Mouse (Mus musculus) kidney, adult 2 months (tissue): Measurements from ENCODE around the gene Tnxb. TPM values are rescaled to one million over a fixed set of nuclear protein-coding genes. Genes with fewer than 3 reads are reported as not detected.

Experiments used
- DNase-seq: peaks from one replicate; pipeline ENCODE4 v3.0.0; 2021
- H3K27ac ChIP-seq: fragments of 200-500 bp; 2 replicates; pipeline ENCODE4 v1.5.1; 2012; ENCODE audit warnings: low read depth, low read length, control low read depth, inconsistent platforms; ENCODE audit not compliant: insufficient read depth
- H3K27me3 ChIP-seq: fragments of 200-500 bp; replicated peaks from 2 replicates; pipeline ENCODE4 v1.6.1; 2012; ENCODE audit warnings: mild to moderate bottlenecking, moderate library complexity, low read length, inconsistent platforms; ENCODE audit not compliant: control insufficient read depth, insufficient read depth
- H3K36me3 ChIP-seq: fragments of 200-500 bp; 2 replicates; pipeline ENCODE4 v1.6.1; 2012; ENCODE audit warnings: mild to moderate bottlenecking, moderate library complexity, low read length, inconsistent platforms; ENCODE audit not compliant: control insufficient read depth, insufficient read depth
- H3K4me1 ChIP-seq: fragments of 200-500 bp; 2 replicates; pipeline ENCODE4 v1.6.1; 2011; ENCODE audit warnings: low read length; ENCODE audit not compliant: control insufficient read depth, insufficient read depth
- H3K4me3 ChIP-seq: fragments of 200-500 bp; 2 replicates; pipeline ENCODE4 v1.5.1; 2011; ENCODE audit warnings: mild to moderate bottlenecking, low read depth, low read length, control low read depth; ENCODE audit not compliant: insufficient read depth
- CTCF ChIP-seq: fragments of 200-500 bp; conservative IDR thresholded peaks from 2 replicates; pipeline ENCODE4 v1.5.1; 2011; ENCODE audit warnings: low read depth, mild to moderate bottlenecking, control low read depth, low read length, moderate library complexity, mixed read lengths; ENCODE audit not compliant: insufficient read depth, insufficient read length
- POLR2A ChIP-seq: fragments of 200-500 bp; IDR thresholded peaks from one replicate; pipeline ENCODE4 v1.6.1; 2011; ENCODE audit warnings: low read depth, low read length, control low read depth
- WGBS: fragments of 180-500 bp; shearing (Covaris S2); methylation state at CpG from one replicate; pipeline ENCODE4 v1.1.7; 2018; 5-methylcytosine and 5-hydroxymethylcytosine counted together
- polyA plus RNA-seq: library from polyadenylated mRNA; depleted of rRNA; stranded (reverse); fragments of >200 nt; gene quantifications from 2 replicates; pipeline ENCODE4 v1.2.3, GENCODE M21; 2012

Tnxb gene
- polyA plus RNA-seq, 1 experiment, result 5.5 TPM

DNA sequence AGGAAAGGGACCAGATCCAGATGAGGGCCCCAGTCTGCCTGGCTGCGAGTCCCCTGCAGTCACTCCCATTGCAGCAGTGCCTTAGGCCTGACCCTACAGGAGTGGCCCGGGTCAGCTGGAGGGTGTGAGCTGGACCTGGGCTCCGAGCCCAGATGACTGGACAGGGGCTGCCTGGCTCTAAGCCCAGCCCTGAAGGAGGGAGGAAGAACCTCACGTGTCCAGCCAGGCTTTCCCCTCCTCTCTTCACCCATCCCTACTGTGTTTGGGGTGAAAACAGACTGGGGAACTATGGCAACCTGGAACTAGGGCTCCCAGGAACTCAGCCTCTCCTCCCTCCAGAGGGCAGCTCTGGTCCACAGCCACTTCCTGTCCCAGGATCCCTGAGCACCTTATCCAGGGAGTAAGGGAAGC lies 14.7 kb upstream of the Tnxb start:
- no peaks in the 10 kb centered on the region for H3K27me3 ChIP-seq
- DNase-seq, result peak; percentile 95
- TF ChIP-seq CTCF, result peak; percentile 37
- no peak for TF ChIP-seq POLR2A
- no peak overlapping the region for H3K4me3 ChIP-seq
- 9% methylated on average over 4 of the region's 4 CpGs for WGBS
- H3K36me3 ChIP-seq, result no peaks in the 10 kb centered on the region; the same call in 1 of the 2 replicates
- peak overlapping the region; percentile 48 for H3K27ac ChIP-seq
- peaks cover 17% of the 10 kb centered on the region for H3K4me1 ChIP-seq

DNA sequence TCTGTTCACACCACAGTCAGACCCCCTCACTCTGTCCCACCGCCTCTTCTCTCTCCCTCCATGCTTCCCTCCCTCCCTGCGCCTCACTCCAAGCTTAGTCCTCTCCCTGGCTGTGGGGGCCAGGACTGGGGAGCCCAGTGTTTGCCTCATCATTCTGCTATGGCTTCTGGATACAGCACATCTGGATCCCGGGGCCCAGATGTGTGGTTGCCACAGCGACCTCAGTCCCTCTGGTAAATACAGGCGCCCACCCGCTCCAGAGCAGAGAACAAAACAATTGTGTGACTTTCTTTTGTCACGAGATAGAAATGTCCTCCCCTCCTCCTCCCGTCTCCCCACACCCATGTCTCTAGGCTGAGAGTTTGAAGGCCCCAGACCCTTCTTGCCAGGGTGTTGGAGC lies 13.7 kb upstream of the Tnxb start:
- 74% methylated on average over 8 of the region's 8 CpGs for WGBS
- Histone ChIP-seq H3K27ac (peak overlapping the region; percentile 48), H3K27me3 (no peaks in the 10 kb centered on the region), H3K36me3 (no peaks in the 10 kb centered on the region; the same call in 1 of the 2 replicates), H3K4me1 (peaks cover 19% of the 10 kb centered on the region), H3K4me3 (no peak overlapping the region)
- no peak for TF ChIP-seq POLR2A
- no peak for TF ChIP-seq CTCF
- no peak for DNase-seq

DNA sequence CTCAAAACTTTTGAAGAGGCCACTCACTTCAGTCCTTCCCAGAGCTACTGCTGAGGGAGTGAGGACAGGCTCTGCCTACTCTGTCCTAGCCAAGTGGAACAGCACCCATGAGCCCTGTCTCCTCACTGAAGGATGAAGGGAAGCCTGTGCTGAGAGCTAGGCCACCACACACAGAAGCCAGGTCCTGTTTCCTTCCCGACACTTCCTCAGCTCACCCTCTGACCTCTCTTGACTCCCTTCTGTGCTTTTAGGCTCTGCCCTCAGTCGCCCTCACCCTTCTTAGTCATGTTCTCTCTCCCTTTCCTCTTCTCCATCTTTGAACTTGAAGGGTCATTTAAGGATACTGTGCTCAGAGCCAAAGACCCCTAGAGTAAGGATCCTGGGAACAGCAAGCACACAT lies 13.1 kb upstream of the Tnxb start:
- peaks cover 19% of the 10 kb centered on the region for H3K4me1 ChIP-seq
- no peak for DNase-seq
- 41% methylated on average over 2 of the region's 2 CpGs for WGBS
- TF ChIP-seq POLR2A (no peak), CTCF (no peak)
- no peaks in the 10 kb centered on the region for H3K27me3 ChIP-seq
- H3K36me3 ChIP-seq, result no peaks in the 10 kb centered on the region; the same call in 1 of the 2 replicates
- H3K27ac ChIP-seq, result 0 out of 2 replicates have a peak overlapping the region, but pooled peaks have one; percentile 7
- no peak overlapping the region for H3K4me3 ChIP-seq

DNA sequence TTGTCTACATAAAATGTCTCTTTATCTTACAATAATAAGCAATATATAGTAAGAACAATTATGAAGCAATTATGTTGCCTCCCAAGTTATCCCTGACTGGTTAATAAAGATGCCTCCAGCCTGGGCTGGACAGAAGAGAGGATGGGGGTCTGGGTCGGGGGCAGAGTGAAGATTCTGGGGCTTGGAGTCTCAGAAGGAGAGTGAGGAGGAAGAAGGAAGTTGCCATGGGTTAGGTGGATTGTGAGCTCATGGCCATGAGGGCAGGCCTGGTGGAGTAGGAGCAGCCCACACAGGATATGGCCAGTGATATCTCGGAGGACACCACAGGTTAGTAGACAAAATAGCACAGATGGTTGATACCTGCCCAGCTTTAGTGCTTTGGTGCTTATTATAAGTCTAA lies 12.2 kb upstream of the Tnxb start:
- Histone ChIP-seq H3K27me3 (no peaks in the 10 kb centered on the region), H3K36me3 (no peaks in the 10 kb centered on the region; the same call in 1 of the 2 replicates), H3K4me1 (peaks cover 19% of the 10 kb centered on the region), H3K27ac (no peak overlapping the region), H3K4me3 (no peak overlapping the region)
- no peak for DNase-seq
- no peak for TF ChIP-seq CTCF
- TF ChIP-seq POLR2A, result no peak
- 75% methylated on average over 2 of the region's 2 CpGs for WGBS

DNA sequence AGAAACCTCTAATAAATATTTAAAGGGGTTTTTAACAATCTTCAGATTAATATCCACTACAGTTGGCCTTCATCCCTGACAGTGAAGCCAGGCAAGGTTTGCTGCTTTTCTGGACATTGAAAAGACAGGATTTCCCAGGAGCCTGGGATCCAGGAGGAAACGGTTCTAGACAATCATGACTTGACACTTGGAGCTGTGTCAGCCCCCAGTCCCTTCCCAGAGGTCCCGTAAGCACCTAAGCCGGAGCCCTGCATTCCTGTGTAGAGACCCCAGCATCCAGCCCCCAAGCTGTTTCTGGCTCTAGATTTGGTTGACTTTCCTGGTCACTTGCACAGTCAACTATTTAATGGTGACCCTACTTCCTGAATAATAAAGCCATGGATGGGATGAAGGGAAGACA lies 11.7 kb upstream of the Tnxb start:
- Histone ChIP-seq H3K27ac (no peak overlapping the region), H3K36me3 (no peaks in the 10 kb centered on the region; the same call in 1 of the 2 replicates), H3K27me3 (no peaks in the 10 kb centered on the region), H3K4me3 (no peak overlapping the region), H3K4me1 (peaks cover 19% of the 10 kb centered on the region)
- 74% methylated on average over 3 of the region's 3 CpGs for WGBS
- no peak for DNase-seq
- TF ChIP-seq POLR2A, result no peak
- TF ChIP-seq CTCF, result no peak

DNA sequence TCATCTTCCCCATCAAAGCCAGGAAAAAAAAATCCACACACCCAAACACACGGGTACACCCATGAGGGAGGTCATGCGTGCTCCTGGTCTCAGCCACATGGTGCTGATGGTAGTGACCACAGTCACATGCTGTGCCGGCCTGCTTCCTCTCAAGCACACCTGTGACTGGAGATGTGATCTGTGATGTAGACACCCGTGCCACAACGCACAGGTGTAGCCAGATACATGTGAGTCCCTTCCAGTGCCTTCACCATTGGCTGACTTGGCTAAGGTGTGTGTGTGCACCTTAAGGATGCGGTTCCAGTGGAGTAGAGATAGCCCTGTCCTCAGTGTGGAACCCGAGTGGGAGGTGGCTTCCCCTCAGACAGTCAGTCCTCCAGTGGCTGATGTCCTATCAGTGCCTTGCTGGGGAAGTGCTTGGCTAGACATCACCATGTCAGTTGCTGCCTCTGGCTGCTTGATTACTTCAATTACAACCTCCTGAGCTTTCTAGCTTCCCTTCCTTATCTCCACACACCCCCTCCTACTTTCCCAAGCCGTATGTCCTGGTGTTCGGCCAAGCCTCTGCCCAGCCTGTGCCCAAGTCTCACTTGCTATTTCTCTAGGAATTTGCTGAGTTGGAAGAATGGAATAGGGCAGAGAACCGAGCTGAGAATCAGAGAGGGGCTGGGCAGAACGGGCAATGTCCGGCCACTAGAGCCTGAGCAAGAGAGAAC lies 11.0 kb upstream of the Tnxb start:
- H3K27ac ChIP-seq, result no peak overlapping the region
- no peaks in the 10 kb centered on the region for H3K36me3 ChIP-seq
- H3K4me3 ChIP-seq, result no peak overlapping the region
- DNase-seq, result peak; percentile 57
- H3K27me3 ChIP-seq, result no peaks in the 10 kb centered on the region
- no peak for TF ChIP-seq CTCF
- TF ChIP-seq POLR2A, result no peak
- H3K4me1 ChIP-seq, result peaks cover 19% of the 10 kb centered on the region
- WGBS, result 42% methylated on average over 12 of the region's 12 CpGs

DNA sequence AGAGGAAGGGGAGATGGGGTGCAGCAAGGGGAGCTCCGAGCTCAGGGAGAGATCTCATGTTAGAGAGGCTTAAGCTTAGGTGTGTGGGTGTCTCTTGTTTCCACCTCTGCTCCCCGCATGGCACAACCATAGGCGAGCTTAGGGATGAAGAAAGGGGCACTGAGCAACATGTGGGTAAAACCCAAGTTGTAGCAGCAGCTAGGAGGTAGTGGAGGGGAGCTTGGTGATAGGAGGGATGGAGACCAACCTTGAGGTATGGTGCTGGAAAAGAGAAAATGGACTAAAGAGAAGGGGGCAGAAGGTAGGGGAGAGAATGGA lies 10.5 kb upstream of the Tnxb start:
- no peak overlapping the region for H3K4me3 ChIP-seq
- no peak for DNase-seq
- H3K4me1 ChIP-seq, result peaks cover 19% of the 10 kb centered on the region
- no peak overlapping the region for H3K27ac ChIP-seq
- 55% methylated on average over 3 of the region's 3 CpGs for WGBS
- TF ChIP-seq CTCF, result no peak
- no peak for TF ChIP-seq POLR2A
- no peaks in the 10 kb centered on the region for H3K36me3 ChIP-seq
- H3K27me3 ChIP-seq, result no peaks in the 10 kb centered on the region
